Mouse (Mus musculus): ENCODE results near the gene Dnajc11. TPM values are rescaled to one million over a fixed set of nuclear protein-coding genes. Genes with fewer than 3 reads are reported as not detected.

Dnajc11 gene
- polyA plus RNA-seq, 1 experiment from 2014 or later = 82.8 TPM

- Histone ChIP-seq H3K36me3 (no peaks in the 10 kb centered on the region), H3K27ac (no peak overlapping the region), H3K4me1 (peaks cover 17% of the 10 kb centered on the region), H3K4me2 (replicated peaks) (no peak overlapping the region), H3K9ac (no peak overlapping the region), H3K27me3 (no peaks in the 10 kb centered on the region), H3K9me3 (replicated peaks) (0 out of 2 replicates have a peak, but pooled peaks cover 3% of the 10 kb centered on the region), H3K4me3 (no peak overlapping the region)
- 59% methylated on average over 11 of the region's 11 CpGs for whole genome bisulfite sequencing
- no peak for ATAC-seq (ENCODE audit: low FRiP score)
These were observed 29.4 kb upstream of the Dnajc11 start for GRCm38 (mm10) chr4:151904098-151904497.

- no peak overlapping the region for H3K27ac ChIP-seq
- no peak overlapping the region for H3K4me3 ChIP-seq
- H3K4me1 ChIP-seq = peaks cover 16% of the 10 kb centered on the region
- no peaks in the 10 kb centered on the region for H3K9me3 ChIP-seq (replicated peaks)
- H3K27me3 ChIP-seq = no peaks in the 10 kb centered on the region
- H3K9ac ChIP-seq = no peak overlapping the region
- H3K4me2 ChIP-seq (replicated peaks) = no peak overlapping the region
- H3K36me3 ChIP-seq = no peaks in the 10 kb centered on the region
- WGBS = 84% methylated on average over 4 of the region's 4 CpGs
- ATAC-seq (ENCODE audit: low FRiP score) = no peak
These were observed 27.9 kb upstream of the Dnajc11 start for GRCm38 (mm10) chr4:151905621-151906020.

- Histone ChIP-seq H3K9ac (no peak overlapping the region), H3K27me3 (no peaks in the 10 kb centered on the region), H3K27ac (0 out of 2 replicates have a peak overlapping the region, but pooled peaks have one; percentile 40), H3K36me3 (no peaks in the 10 kb centered on the region), H3K4me3 (no peak overlapping the region), H3K4me2 (replicated peaks) (no peak overlapping the region), H3K9me3 (replicated peaks) (no peaks in the 10 kb centered on the region), H3K4me1 (peaks cover 13% of the 10 kb centered on the region)
- 65% methylated on average over 26 of the region's 26 CpGs for WGBS
- no peak for ATAC-seq (ENCODE audit: low FRiP score)
These were observed 25.7 kb upstream of the Dnajc11 start for GRCm38 (mm10) chr4:151907577-151908343.

- Histone ChIP-seq H3K4me3 (no peak overlapping the region), H3K9me3 (replicated peaks) (no peaks in the 10 kb centered on the region), H3K36me3 (no peaks in the 10 kb centered on the region), H3K27ac (no peak overlapping the region), H3K4me1 (peaks cover 13% of the 10 kb centered on the region), H3K4me2 (replicated peaks) (no peak overlapping the region), H3K27me3 (no peaks in the 10 kb centered on the region), H3K9ac (no peak overlapping the region)
- 82% methylated on average over 8 of the region's 8 CpGs for WGBS
- no peak for ATAC-seq (ENCODE audit: low FRiP score)
These were observed 24.7 kb upstream of the Dnajc11 start for GRCm38 (mm10) chr4:151908809-151909208.

- H3K4me3 ChIP-seq = no peak overlapping the region
- no peaks in the 10 kb centered on the region for H3K27me3 ChIP-seq
- no peak overlapping the region for H3K27ac ChIP-seq
- H3K4me1 ChIP-seq = peaks cover 3% of the 10 kb centered on the region; the same call in 1 of the 2 replicates
- ATAC-seq (ENCODE audit: low FRiP score) = no peak
- no peak overlapping the region for H3K4me2 ChIP-seq (replicated peaks)
- WGBS = 71% methylated on average over 11 of the region's 11 CpGs
- H3K9ac ChIP-seq = no peak overlapping the region
- H3K36me3 ChIP-seq = no peaks in the 10 kb centered on the region
- no peaks in the 10 kb centered on the region; the same call in 1 of the 2 replicates for H3K9me3 ChIP-seq (replicated peaks)
These were observed 17.2 kb upstream of the Dnajc11 start for GRCm38 (mm10) chr4:151916271-151916670.

- H3K36me3 ChIP-seq = no peaks in the 10 kb centered on the region
- H3K27ac ChIP-seq = no peak overlapping the region
- 68% methylated on average over 20 of the region's 20 CpGs for WGBS
- H3K4me3 ChIP-seq = no peak overlapping the region
- ATAC-seq (ENCODE audit: low FRiP score) = no peak
- peaks cover 5% of the 10 kb centered on the region; the same call in 1 of the 2 replicates for H3K9me3 ChIP-seq (replicated peaks)
- H3K4me1 ChIP-seq = peaks cover 3% of the 10 kb centered on the region; the same call in 1 of the 2 replicates
- no peak overlapping the region for H3K9ac ChIP-seq
- no peak overlapping the region; the same call in 1 of the 2 replicates for H3K4me2 ChIP-seq (replicated peaks)
- no peaks in the 10 kb centered on the region for H3K27me3 ChIP-seq
These were observed 14.2 kb upstream of the Dnajc11 start for GRCm38 (mm10) chr4:151919135-151919840.

GRCm38 (mm10) chr4:151919900-151920643 is 13.4 kb upstream of the Dnajc11 start:
- WGBS = 20% methylated on average over 16 of the region's 16 CpGs
- H3K4me3 ChIP-seq = peak overlapping the region; percentile 22
- peaks cover 5% of the 10 kb centered on the region; the same call in 1 of the 2 replicates for H3K9me3 ChIP-seq (replicated peaks)
- no peak for ATAC-seq (ENCODE audit: low FRiP score)
- no peak overlapping the region for H3K27ac ChIP-seq
- peak overlapping the region; percentile 48 for H3K4me2 ChIP-seq (replicated peaks)
- H3K9ac ChIP-seq = peak overlapping the region; percentile 47; the same call in 1 of the 2 replicates
- H3K36me3 ChIP-seq = no peaks in the 10 kb centered on the region
- no peaks in the 10 kb centered on the region for H3K27me3 ChIP-seq
- H3K4me1 ChIP-seq = peaks cover 3% of the 10 kb centered on the region; the same call in 1 of the 2 replicates

GRCm38 (mm10) chr4:151922124-151922523 is 11.4 kb upstream of the Dnajc11 start:
- Histone ChIP-seq H3K4me3 (no peak overlapping the region), H3K4me1 (peaks cover 3% of the 10 kb centered on the region; the same call in 1 of the 2 replicates), H3K4me2 (replicated peaks) (no peak overlapping the region), H3K9ac (no peak overlapping the region), H3K27me3 (no peaks in the 10 kb centered on the region), H3K9me3 (replicated peaks) (0 out of 2 replicates have a peak, but pooled peaks cover 5% of the 10 kb centered on the region), H3K27ac (no peak overlapping the region), H3K36me3 (no peaks in the 10 kb centered on the region)
- WGBS = 96% methylated on average over 3 of the region's 3 CpGs
- ATAC-seq (ENCODE audit: low FRiP score) = no peak

GRCm38 (mm10) chr4:151932576-151933504 is 651 bp upstream of the Dnajc11 start:
- peaks cover 22% of the 10 kb centered on the region for H3K4me1 ChIP-seq
- H3K27me3 ChIP-seq = no peaks in the 10 kb centered on the region
- ATAC-seq (ENCODE audit: low FRiP score) = peak; percentile 86
- H3K4me3 ChIP-seq = peak overlapping the region; percentile 99
- no peak overlapping the region for H3K27ac ChIP-seq
- H3K36me3 ChIP-seq = no peaks in the 10 kb centered on the region
- WGBS = 83% methylated on average over 13 of the region's 13 CpGs
- peak overlapping the region; percentile 44 for H3K4me2 ChIP-seq (replicated peaks)
- peak overlapping the region; percentile 89; the same call in 1 of the 2 replicates for H3K9ac ChIP-seq
- H3K9me3 ChIP-seq (replicated peaks) = no peaks in the 10 kb centered on the region

GRCm38 (mm10) chr4:151934215-151934572 is 703 bp downstream of the Dnajc11 start:
- 2% methylated on average over 23 of the region's 23 CpGs for WGBS
- Histone ChIP-seq H3K4me3 (peak overlapping the region; percentile 99), H3K9ac (peak overlapping the region; percentile 89), H3K27ac (no peak overlapping the region), H3K27me3 (no peaks in the 10 kb centered on the region), H3K9me3 (replicated peaks) (no peaks in the 10 kb centered on the region), H3K36me3 (no peaks in the 10 kb centered on the region), H3K4me1 (peaks cover 22% of the 10 kb centered on the region), H3K4me2 (replicated peaks) (peak overlapping the region; percentile 99)
- ATAC-seq (ENCODE audit: low FRiP score) = no peak; the same call in 1 of the 2 replicates

GRCm38 (mm10) chr4:151937441-151937840 is 4.0 kb downstream of the Dnajc11 start:
- no peak overlapping the region for H3K9ac ChIP-seq
- no peak for ATAC-seq (ENCODE audit: low FRiP score)
- H3K36me3 ChIP-seq = 0 out of 2 replicates have a peak, but pooled peaks cover 3% of the 10 kb centered on the region
- H3K9me3 ChIP-seq (replicated peaks) = no peaks in the 10 kb centered on the region
- 90% methylated on average over 13 of the region's 13 CpGs for WGBS
- H3K4me3 ChIP-seq = no peak overlapping the region
- H3K4me1 ChIP-seq = peaks cover 22% of the 10 kb centered on the region
- H3K27me3 ChIP-seq = no peaks in the 10 kb centered on the region
- H3K27ac ChIP-seq = no peak overlapping the region
- H3K4me2 ChIP-seq (replicated peaks) = no peak overlapping the region

Data from hindbrain, embryonic 12.5 days (tissue).